Mouse (Mus musculus): ENCODE measurements at regions not wholly inside any gene's neighbourhood (a gene's known extent, or its start where the extent isn't known, plus 50 kb on each side); places are given as distances from the start of the nearest gene placed in this dataset.
A peak's percentile ranks its signal among the peaks of the same experiment; 100 is the strongest.

- no peak for DNase-seq
Observed at GRCm38 (mm10) chr3:61849317-61849716, 483.6 kb upstream of the B430305J03Rik start.

- DNase-seq, result no peak
Observed at GRCm38 (mm10) chr3:61846703-61847102, 481.0 kb upstream of the B430305J03Rik start.

- DNase-seq, result peak; percentile 67
Observed at GRCm38 (mm10) chr3:61839355-61840009, 473.7 kb upstream of the B430305J03Rik start.

GRCm38 (mm10) chr3:61816807-61817206 is 451.1 kb upstream of the B430305J03Rik start:
- DNase-seq, result no peak

- no peak for DNase-seq
Observed at GRCm38 (mm10) chr3:61796021-61796420, 430.3 kb upstream of the B430305J03Rik start.

GRCm38 (mm10) chr3:61790674-61791073 is 424.9 kb upstream of the B430305J03Rik start:
- no peak for DNase-seq
